Mouse (Mus musculus) heart, adult 2 months (tissue): Measurements from ENCODE around the gene Mest. TPM values are rescaled to one million over a fixed set of nuclear protein-coding genes. Genes with fewer than 3 reads are reported as not detected.

Experiments
- DNase-seq, 2 experiments: peaks; one replicate each; pipeline ENCODE4 v3.0.0; 2021
- H3K27ac ChIP-seq: fragments of 200-600 bp; 2 replicates; pipeline ENCODE4 v1.8.1; 2022
- H3K27me3 ChIP-seq: fragments of 200-500 bp; 2 replicates; pipeline ENCODE4 v1.6.1; 2012; ENCODE audit warnings: mild to moderate bottlenecking, low read length, inconsistent platforms, mixed read lengths; ENCODE audit not compliant: control insufficient read depth, insufficient read depth
- H3K36me3 ChIP-seq: fragments of 200-500 bp; 2 replicates; pipeline ENCODE4 v1.6.1; 2012; ENCODE audit warnings: low read length, inconsistent platforms; ENCODE audit not compliant: control insufficient read depth, insufficient read depth
- H3K4me1 ChIP-seq: fragments of 200-500 bp; 2 replicates; pipeline ENCODE4 v1.6.1; 2011; ENCODE audit warnings: low read length; ENCODE audit not compliant: control insufficient read depth, insufficient read depth
- H3K4me3 ChIP-seq: fragments of 200-600 bp; 2 replicates; pipeline ENCODE4 v1.8.1; 2022
- H3K79me2 ChIP-seq: fragments of 200-500 bp; replicated peaks from 2 replicates; pipeline ENCODE4 v1.6.1; 2012; ENCODE audit warnings: mild to moderate bottlenecking, inconsistent platforms, low read length, moderate library complexity, mixed read lengths; ENCODE audit not compliant: control insufficient read depth, insufficient read depth
- H3K9ac ChIP-seq: fragments of 200-500 bp; 2 replicates; pipeline ENCODE4 v1.6.1; 2012; ENCODE audit warnings: low read depth, mild to moderate bottlenecking, control low read depth, inconsistent platforms, low read length, mixed read lengths
- CTCF ChIP-seq: fragments of 200-600 bp; IDR thresholded peaks from 2 replicates; pipeline ENCODE4 v1.8.1; 2022; ENCODE audit warnings: antibody characterized with exemption, mild to moderate bottlenecking, moderate library complexity
- EP300 ChIP-seq: fragments of 200-500 bp; IDR thresholded peaks from 2 replicates; pipeline ENCODE4 v1.6.1; 2011; ENCODE audit warnings: low read depth, low read length, control low read depth; ENCODE audit not compliant: insufficient read depth
- POLR2A ChIP-seq: fragments of 200-500 bp; IDR thresholded peaks from 2 replicates; pipeline ENCODE4 v1.6.1; 2011; ENCODE audit warnings: mild to moderate bottlenecking, low read depth, low read length, control low read depth; ENCODE audit not compliant: insufficient read depth
- WGBS: fragments of 180-500 bp; shearing (Covaris S2); methylation state at CpG from one replicate; pipeline ENCODE4 v1.1.7; 2018; 5-methylcytosine and 5-hydroxymethylcytosine counted together
- intact Hi-C: fragments of 180-260 bp; cut with DNase I; formaldehyde crosslinking; loops from one replicate; pipeline ENCODE4 v1.15.1; 2025
- polyA plus RNA-seq: library from polyadenylated mRNA; depleted of rRNA; stranded (reverse); fragments of >200 nt; gene quantifications from 2 replicates; pipeline ENCODE4 v1.2.3, GENCODE M21; 2012
- total RNA-seq, 2 experiments: library from RNA; stranded (reverse); gene quantifications; 2 replicates each; pipeline ENCODE4 v1.2.3; 2021

The Mest gene
- total and polyA plus RNA-seq, 3 experiments: 6.2 to 28.1 (median 8.3) TPM

GRCm38 (mm10) chr6:30677591-30677990 lies 45.8 kb upstream of the Mest start:
- 95% methylated on average over 9 of the region's 9 CpGs for WGBS
- no peaks in the 10 kb centered on the region for H3K27me3 ChIP-seq
- no peak overlapping the region for H3K9ac ChIP-seq
- no peaks in the 10 kb centered on the region for H3K79me2 ChIP-seq
- peaks cover 2% of the 10 kb centered on the region; the same call in 1 of the 2 replicates for H3K36me3 ChIP-seq
- intact Hi-C loops: no loop called here
- no peak overlapping the region for H3K27ac ChIP-seq
- H3K4me1 ChIP-seq: peaks cover 7% of the 10 kb centered on the region
- no peak overlapping the region for H3K4me3 ChIP-seq
- TF ChIP-seq CTCF (no peak), POLR2A (no peak), EP300 (no peak)
- DNase-seq: no peak

DNA sequence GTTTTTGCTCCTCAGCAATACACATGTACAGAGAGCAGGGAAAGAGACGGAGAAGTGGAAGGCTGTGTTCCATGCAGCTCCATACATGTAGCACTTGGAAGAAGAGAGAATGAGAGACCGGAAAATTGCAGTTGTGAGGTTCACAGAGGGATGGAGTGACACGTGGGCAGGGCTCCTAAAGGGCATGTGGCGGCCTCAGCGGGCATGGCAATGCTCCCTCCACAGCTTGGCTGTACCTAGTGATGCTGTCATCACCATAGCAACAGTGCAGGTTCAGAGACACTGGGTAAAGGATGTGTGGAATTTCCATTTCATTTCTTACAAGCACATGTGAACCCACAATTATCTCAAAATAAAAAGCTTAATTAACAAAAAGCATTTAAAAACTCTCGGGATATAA lies 44.9 kb upstream of the Mest start:
- no peak for DNase-seq
- TF ChIP-seq EP300: no peak
- TF ChIP-seq CTCF: no peak
- TF ChIP-seq POLR2A: no peak
- H3K79me2 ChIP-seq: no peaks in the 10 kb centered on the region
- WGBS: 89% methylated on average over 6 of the region's 6 CpGs
- no peaks in the 10 kb centered on the region for H3K27me3 ChIP-seq
- intact Hi-C loops: no loop called here
- H3K27ac ChIP-seq: no peak overlapping the region
- peaks cover 2% of the 10 kb centered on the region; the same call in 1 of the 2 replicates for H3K36me3 ChIP-seq
- peaks cover 10% of the 10 kb centered on the region for H3K4me1 ChIP-seq
- H3K9ac ChIP-seq: no peak overlapping the region
- no peak overlapping the region for H3K4me3 ChIP-seq

DNA sequence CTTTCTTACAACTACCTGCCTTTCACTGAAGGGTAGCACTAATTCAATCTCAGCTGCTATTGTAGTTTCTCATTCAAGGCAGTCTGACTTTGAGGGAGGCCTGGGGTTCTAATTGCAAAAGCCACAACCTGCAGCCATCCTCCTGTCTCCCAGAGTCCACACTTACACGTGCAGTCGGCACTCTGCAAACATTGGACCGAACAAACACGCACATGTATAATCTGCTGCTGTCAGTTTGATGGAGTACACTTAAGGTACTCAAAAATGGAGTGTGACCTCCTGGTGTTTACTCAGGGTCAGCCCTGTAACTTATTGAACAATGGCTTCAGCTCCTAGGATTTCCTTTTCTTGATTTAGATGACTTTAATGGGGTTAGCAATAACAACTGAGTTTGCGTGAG lies 43.8 kb upstream of the Mest start:
- H3K79me2 ChIP-seq: no peaks in the 10 kb centered on the region
- H3K36me3 ChIP-seq: no peaks in the 10 kb centered on the region; the same call in 1 of the 2 replicates
- no peak overlapping the region for H3K4me3 ChIP-seq
- no peaks in the 10 kb centered on the region for H3K27me3 ChIP-seq
- TF ChIP-seq EP300: no peak
- TF ChIP-seq POLR2A: no peak
- no peak for TF ChIP-seq CTCF
- 49% methylated on average over 5 of the region's 5 CpGs for WGBS
- H3K4me1 ChIP-seq: peaks cover 8% of the 10 kb centered on the region
- intact Hi-C loops: no loop called here
- no peak for DNase-seq
- no peak overlapping the region for H3K27ac ChIP-seq
- no peak overlapping the region for H3K9ac ChIP-seq

GRCm38 (mm10) chr6:30680442-30680841 lies 42.9 kb upstream of the Mest start:
- WGBS: 85% methylated on average over 7 of the region's 7 CpGs
- H3K27me3 ChIP-seq: no peaks in the 10 kb centered on the region
- peaks cover 7% of the 10 kb centered on the region for H3K4me1 ChIP-seq
- TF ChIP-seq EP300: no peak
- DNase-seq: no peak
- H3K9ac ChIP-seq: no peak overlapping the region
- H3K4me3 ChIP-seq: no peak overlapping the region
- H3K36me3 ChIP-seq: no peaks in the 10 kb centered on the region
- intact Hi-C loops: no loop called here
- no peak overlapping the region for H3K27ac ChIP-seq
- no peaks in the 10 kb centered on the region for H3K79me2 ChIP-seq

DNA sequence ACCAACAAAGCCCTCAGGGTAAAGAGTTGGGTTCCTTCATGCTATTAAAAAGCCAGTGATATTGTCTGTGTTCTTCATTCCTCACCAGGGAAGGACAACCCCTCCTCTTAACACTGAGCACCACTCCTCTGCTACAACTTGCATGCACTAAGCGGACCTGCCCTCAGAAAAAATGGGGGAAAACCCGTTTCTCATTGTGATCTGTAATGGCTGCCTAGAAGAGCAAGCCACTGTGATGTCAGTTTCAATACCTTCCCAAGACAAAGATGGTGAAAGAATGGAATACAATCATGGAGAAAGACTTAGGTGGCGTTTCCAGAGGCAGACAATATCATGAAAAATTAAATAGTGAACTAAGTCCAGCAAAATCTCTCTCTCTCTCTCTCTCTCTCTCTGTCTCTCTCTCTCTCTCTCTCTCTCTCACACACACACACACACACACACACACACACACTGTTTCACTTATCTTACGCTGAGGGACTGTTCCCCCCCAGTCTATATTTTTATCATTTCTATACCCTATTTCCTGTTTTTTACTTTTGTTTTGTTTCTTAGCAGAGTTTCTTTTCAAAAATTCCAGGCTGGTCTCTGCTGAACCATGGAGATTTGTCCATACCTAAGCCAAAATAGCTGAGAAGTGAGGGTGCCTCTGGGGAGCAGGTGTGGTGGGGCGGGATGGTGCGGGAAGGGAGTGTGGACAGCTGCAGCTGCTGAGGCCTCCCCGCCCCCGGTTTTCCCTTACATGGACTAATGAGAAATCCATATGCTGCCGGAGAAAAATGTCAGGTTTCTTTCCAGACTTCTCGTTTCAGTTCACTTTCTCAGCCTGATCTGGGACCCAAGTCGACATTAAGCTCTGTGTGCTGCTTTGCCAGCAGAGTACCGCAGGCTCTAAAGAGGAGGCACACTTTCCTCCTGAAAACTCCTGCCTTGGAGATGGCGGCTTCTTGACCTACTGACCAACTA lies 41.1 kb upstream of the Mest start:
- peak overlapping the region; percentile 36 for H3K27ac ChIP-seq

DNA sequence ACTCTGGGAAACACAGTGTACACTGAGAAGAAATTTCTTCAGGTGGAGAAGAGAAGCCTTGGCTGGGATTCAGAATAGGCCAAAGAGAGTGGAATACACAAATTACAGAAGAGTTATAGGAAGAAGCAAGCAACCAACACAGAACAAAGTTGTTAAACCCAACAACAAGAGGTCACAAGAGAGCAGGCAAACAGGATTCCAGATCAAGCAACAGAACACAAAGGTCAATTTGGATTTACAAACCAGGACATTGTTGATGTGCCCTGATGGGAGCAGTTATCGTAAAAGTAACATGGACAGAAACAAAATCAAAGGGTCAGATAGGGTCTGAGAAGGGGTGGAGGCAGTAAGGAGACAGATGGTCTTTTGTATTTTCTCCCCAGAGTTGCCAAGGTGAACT lies 38.8 kb upstream of the Mest start:
- Histone ChIP-seq H3K9ac (no peak overlapping the region), H3K27ac (no peak overlapping the region), H3K36me3 (no peaks in the 10 kb centered on the region), H3K4me1 (peaks cover 5% of the 10 kb centered on the region), H3K4me3 (no peak overlapping the region), H3K79me2 (no peaks in the 10 kb centered on the region), H3K27me3 (no peaks in the 10 kb centered on the region)
- intact Hi-C loops: no loop called here
- TF ChIP-seq POLR2A (no peak), EP300 (no peak)
- 93% methylated on average over 1 of the region's 1 CpGs for WGBS
- no peak for DNase-seq

More for the DNA sequence above, 41.1 kb upstream of the Mest start:
- Histone ChIP-seq H3K4me3 (no peak overlapping the region), H3K4me1 (peaks cover 5% of the 10 kb centered on the region), H3K9ac (no peak overlapping the region), H3K36me3 (no peaks in the 10 kb centered on the region), H3K79me2 (no peaks in the 10 kb centered on the region), H3K27me3 (no peaks in the 10 kb centered on the region)
- intact Hi-C loops: no loop called here
- TF ChIP-seq EP300 (peak; percentile 47; the same call in 1 of the 2 replicates), CTCF (no peak)
- peak; percentile 46 to 61 for DNase-seq
- 40% methylated on average over 13 of the region's 13 CpGs for WGBS
